ENCODE assay signal across 12 mouse cellular contexts in the genomic region with DNA sequence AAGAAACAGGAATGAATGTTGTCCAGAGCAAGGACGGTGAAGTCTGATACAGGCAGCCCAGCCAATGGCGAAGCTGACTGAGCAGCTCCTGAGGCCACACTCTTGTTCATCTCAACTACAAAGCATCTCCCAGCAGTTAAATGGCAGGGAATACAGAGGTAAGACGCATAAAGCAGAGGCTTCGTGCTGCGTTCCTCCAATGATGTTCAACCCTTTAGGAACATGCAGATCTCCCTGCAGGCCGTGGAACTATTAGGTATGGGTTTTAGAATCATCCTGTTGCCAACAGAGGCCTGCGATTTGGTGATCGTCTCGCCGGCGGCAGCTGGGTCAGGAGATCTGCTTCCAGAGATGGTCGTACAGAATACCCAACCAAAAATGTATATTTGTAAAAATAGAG. TPM values are rescaled to one million over a fixed set of nuclear protein-coding genes. Genes with fewer than 3 reads are reported as not detected.
DNase-seq lines count a peak whose midpoint lies in the region; ATAC-seq and TF ChIP-seq lines count a peak whose summit lies in the region.
"Had no signal": no experiment of that assay in that cellular context is flagged by ENCODE, and none has a peak within 500 bp of the region (broad histone marks: within the 10 kb centered on the region; RNA-seq: fewer than 3 reads in every experiment).

No protein-coding gene starts in this region.

- peak; percentile 62 for DNase-seq in forebrain, embryonic 11.5 days (ENCODE audit: low spot score)
- DNase-seq in liver, embryonic 11.5 days (ENCODE audit: low spot score), result no peak
- no peak for DNase-seq in liver, postnatal 0 days
- DNase-seq in cerebellum, adult 11-12 months, result no peak
- no peak for DNase-seq in spleen, postnatal 36 days (ENCODE audit: low spot score in 2 of 2)
- DNase-seq: cerebellum, postnatal 14 days; gastrocnemius, postnatal 14 days; lung, postnatal 4 days had no signal

- peaks cover 41% of the 10 kb centered on the region for H3K4me1 ChIP-seq in forebrain, embryonic 11.5 days (replicated peaks; ENCODE audit: control insufficient read depth, insufficient read depth, low read length)
- peaks cover 21% of the 10 kb centered on the region for H3K4me1 ChIP-seq in forebrain, embryonic 16.5 days (replicated peaks; ENCODE audit: control insufficient read depth, insufficient read depth, low read length)
- peaks cover 12% of the 10 kb centered on the region; the same call in 1 of the 2 replicates for H3K4me1 ChIP-seq in liver, embryonic 11.5 days (replicated peaks; ENCODE audit: control insufficient read depth, insufficient read depth, low read length)
- 0 out of 2 replicates have a peak, but pooled peaks cover 4% of the 10 kb centered on the region for H3K4me1 ChIP-seq in liver, postnatal 0 days (ENCODE audit: insufficient read depth)
- peaks cover 33% of the 10 kb centered on the region for H3K4me1 ChIP-seq in embryonic fibroblast, embryonic 13.5 days (ENCODE audit: control insufficient read depth, insufficient read depth, low read length)
- peaks cover 81% of the 10 kb centered on the region for H3K4me1 ChIP-seq in limb, embryonic 12.5 days (replicated peaks)

- no peak overlapping the region for H3K4me3 ChIP-seq in forebrain, embryonic 11.5 days (ENCODE audit: low read depth, low read length)
- no peak overlapping the region for H3K4me3 ChIP-seq in forebrain, embryonic 16.5 days (replicated peaks; ENCODE audit: low read length)
- H3K4me3 ChIP-seq in liver, embryonic 11.5 days (ENCODE audit: low read depth, low read length), result no peak overlapping the region
- no peak overlapping the region for H3K4me3 ChIP-seq in liver, postnatal 0 days (ENCODE audit: low read depth, low read length)
- no peak overlapping the region for H3K4me3 ChIP-seq in embryonic fibroblast, embryonic 13.5 days (ENCODE audit: insufficient read depth, low read length)
- H3K4me3 ChIP-seq in limb, embryonic 12.5 days (replicated peaks), result no peak overlapping the region
- H3K4me3 ChIP-seq: layer of hippocampus, adult 2 months had no signal

- WGBS in forebrain, embryonic 11.5 days, result 17% methylated on average over 12 of the region's 12 CpGs
- 15% methylated on average over 12 of the region's 12 CpGs for WGBS in forebrain, embryonic 16.5 days
- 85% methylated on average over 12 of the region's 12 CpGs for WGBS in liver, embryonic 11.5 days
- 86% methylated on average over 12 of the region's 12 CpGs for WGBS in liver, postnatal 0 days (ENCODE audit: insufficient replicate concordance)
- 77% methylated on average over 12 of the region's 12 CpGs for WGBS in limb, embryonic 12.5 days

- no peak for TF ChIP-seq EP300 in liver, postnatal 0 days (IDR thresholded peaks at IDR 0.05; ENCODE audit: low read depth)

- no peaks in the 10 kb centered on the region for H3K9me3 ChIP-seq in forebrain, embryonic 11.5 days (ENCODE audit: control insufficient read depth, low read length)
- H3K9me3 ChIP-seq in forebrain, embryonic 16.5 days (ENCODE audit: control insufficient read depth, low read length), result no peaks in the 10 kb centered on the region
- H3K9me3 ChIP-seq in liver, embryonic 11.5 days (ENCODE audit: control insufficient read depth, low read length), result no peaks in the 10 kb centered on the region
- no peaks in the 10 kb centered on the region for H3K9me3 ChIP-seq in liver, postnatal 0 days (ENCODE audit: low read length)
- no peaks in the 10 kb centered on the region for H3K9me3 ChIP-seq in limb, embryonic 12.5 days

- TF ChIP-seq POLR2A in embryonic fibroblast, embryonic 13.5 days (IDR thresholded peaks at IDR 0.05; ENCODE audit: low read depth, low read length), result no peak

- H3K9ac ChIP-seq in forebrain, embryonic 11.5 days (ENCODE audit: low read length), result no peak overlapping the region
- H3K9ac ChIP-seq in forebrain, embryonic 16.5 days (replicated peaks; ENCODE audit: low read depth, low read length), result no peak overlapping the region
- no peak overlapping the region for H3K9ac ChIP-seq in liver, embryonic 11.5 days (ENCODE audit: low read depth, low read length)
- no peak overlapping the region for H3K9ac ChIP-seq in liver, postnatal 0 days (replicated peaks)
- no peak overlapping the region for H3K9ac ChIP-seq in limb, embryonic 12.5 days (replicated peaks)

- TF ChIP-seq CTCF in liver, postnatal 0 days (IDR thresholded peaks at IDR 0.05; ENCODE audit: low read depth), result no peak
- TF ChIP-seq CTCF in embryonic fibroblast, embryonic 13.5 days (IDR thresholded peaks at IDR 0.05; ENCODE audit: borderline replicate concordance, insufficient read depth, low read length), result no peak

- H3K4me2 ChIP-seq in forebrain, embryonic 11.5 days (ENCODE audit: low read depth, low read length, severe bottlenecking), result peak overlapping the region; percentile 8; the same call in 1 of the 2 replicates
- no peak overlapping the region for H3K4me2 ChIP-seq in forebrain, embryonic 16.5 days (ENCODE audit: low read length)
- H3K4me2 ChIP-seq in liver, embryonic 11.5 days, result no peak overlapping the region
- no peak overlapping the region for H3K4me2 ChIP-seq in liver, postnatal 0 days (ENCODE audit: low read depth, low read length)
- no peak overlapping the region for H3K4me2 ChIP-seq in limb, embryonic 12.5 days

- H3K36me3 ChIP-seq in forebrain, embryonic 11.5 days (ENCODE audit: control insufficient read depth, insufficient read depth, low read length), result peaks cover 6% of the 10 kb centered on the region
- no peaks in the 10 kb centered on the region for H3K36me3 ChIP-seq in forebrain, embryonic 16.5 days (ENCODE audit: control insufficient read depth, insufficient read depth)
- H3K36me3 ChIP-seq in liver, embryonic 11.5 days (ENCODE audit: control insufficient read depth, insufficient read depth, low read length), result peaks cover 7% of the 10 kb centered on the region; the same call in 1 of the 2 replicates
- no peaks in the 10 kb centered on the region for H3K36me3 ChIP-seq in liver, postnatal 0 days (replicated peaks; ENCODE audit: insufficient read depth, low read length)
- H3K36me3 ChIP-seq in limb, embryonic 12.5 days, result peaks cover 46% of the 10 kb centered on the region

- ATAC-seq in forebrain, embryonic 11.5 days (replicated peaks; ENCODE audit: low FRiP score), result 0 out of 2 replicates have a peak, but pooled peaks have one; percentile 7
- no peak for ATAC-seq in forebrain, embryonic 16.5 days
- ATAC-seq in liver, embryonic 11.5 days (replicated peaks; ENCODE audit: low FRiP score), result no peak
- no peak for ATAC-seq in liver, postnatal 0 days
- ATAC-seq in limb, embryonic 12.5 days (ENCODE audit: insufficient number of reproducible peaks, insufficient read depth, low FRiP score, low TSS enrichment, low read depth), result no peak

- peak overlapping the region; percentile 93 for H3K27ac ChIP-seq in forebrain, embryonic 11.5 days (ENCODE audit: low read depth, low read length)
- H3K27ac ChIP-seq in forebrain, embryonic 16.5 days (ENCODE audit: low read length), result no peak overlapping the region
- peak overlapping the region; percentile 58 for H3K27ac ChIP-seq in liver, embryonic 11.5 days (ENCODE audit: low read depth, low read length)
- no peak overlapping the region for H3K27ac ChIP-seq in liver, postnatal 0 days (ENCODE audit: low read depth)
- peak overlapping the region; percentile 4 for H3K27ac ChIP-seq in embryonic fibroblast, embryonic 13.5 days (ENCODE audit: insufficient read depth, low read length)
- H3K27ac ChIP-seq in limb, embryonic 12.5 days, result peak overlapping the region; percentile 91; the same call in 1 of the 2 replicates
- H3K27ac ChIP-seq: layer of hippocampus, adult 2 months had no signal

- no peaks in the 10 kb centered on the region for H3K27me3 ChIP-seq in forebrain, embryonic 11.5 days (ENCODE audit: control insufficient read depth, insufficient read depth, low read length)
- peaks cover 16% of the 10 kb centered on the region; the same call in 1 of the 2 replicates for H3K27me3 ChIP-seq in forebrain, embryonic 16.5 days (replicated peaks; ENCODE audit: control insufficient read depth, insufficient read depth, low read length)
- H3K27me3 ChIP-seq in liver, embryonic 11.5 days (replicated peaks; ENCODE audit: control insufficient read depth, insufficient read depth, low read length), result no peaks in the 10 kb centered on the region
- no peaks in the 10 kb centered on the region for H3K27me3 ChIP-seq in liver, postnatal 0 days (ENCODE audit: insufficient read depth, low read length)
- H3K27me3 ChIP-seq in limb, embryonic 12.5 days, result no peaks in the 10 kb centered on the region

RNA-seq across cellular contexts. Expression of gene Hmga2, which starts 59.6 kb away (rescaled TPM):
- polyA plus RNA-seq in forebrain, embryonic 11.5 days (2014; fragmentation: Nextera tagmentation; extraction: Ambion mirVana), result 84.3 and 91.9 TPM in 2 replicates
- 0.68 and 0.71 TPM in 2 replicates for polyA plus RNA-seq in forebrain, embryonic 16.5 days (2015; fragmentation: Nextera tagmentation; extraction: Ambion mirVana)
- polyA plus RNA-seq in liver, embryonic 11.5 days (2014; fragmentation: Nextera tagmentation; extraction: Ambion mirVana), result 41.4 and 48.2 TPM in 2 replicates
- polyA plus RNA-seq in liver, postnatal 0 days (2015; fragmentation: Nextera tagmentation; extraction: Ambion mirVana), result 0.43 and 0.56 TPM in 2 replicates
- 195 and 437 TPM in 2 replicates for polyA plus RNA-seq in embryonic fibroblast, embryonic 13.5 days (2011; ENCODE audit: insufficient read length, low read depth, missing spikeins)
- polyA plus RNA-seq in limb, embryonic 12.5 days (2016; fragmentation: Nextera tagmentation; extraction: Ambion mirVana), result 128 and 132 TPM in 2 replicates

Comparison
In these comparisons a context has a peak if more than half of its experiments do, and no peak if none do; other contexts are left out.
1. H3K27ac ChIP-seq: peak in forebrain, embryonic 11.5 days (single experiment), liver, embryonic 11.5 days (single experiment), embryonic fibroblast, embryonic 13.5 days (single experiment) and limb, embryonic 12.5 days (single experiment); none in forebrain, embryonic 16.5 days (single experiment) and liver, postnatal 0 days (single experiment).
2. RNA of gene Hmga2, which starts 59.6 kb away (polyA plus RNA-seq): 195 to 437 TPM in embryonic fibroblast, embryonic 13.5 days, 128 to 132 TPM in limb, embryonic 12.5 days, 84.3 to 91.9 TPM in forebrain, embryonic 11.5 days and 41.4 to 48.2 TPM in liver, embryonic 11.5 days; 0.68 to 0.71 TPM in forebrain, embryonic 16.5 days and 0.43 to 0.56 TPM in liver, postnatal 0 days; every median in the first group is over 10 times any median in the second.